Mouse (Mus musculus): ENCODE results near the gene Ric1. TPM values are rescaled to one million over a fixed set of nuclear protein-coding genes. Genes with fewer than 3 reads are reported as not detected.
"Not testable (repeated sequence)": the region's sequence is repeated elsewhere in the genome, so short reads cannot be mapped to it uniquely, and the experiment has no call there.

Gene Ric1
- total RNA-seq, 2 experiments from 2014 or later, result 4.7 to 6.1 TPM

- ATAC-seq (replicated peaks; ENCODE audit: low FRiP score, poor library complexity, severe bottlenecking), result no peak
These were observed 1.6 kb downstream of the Ric1 start for GRCm38 (mm10) chr19:29523701-29524100.

- ATAC-seq (replicated peaks; ENCODE audit: low FRiP score, poor library complexity, severe bottlenecking), result no peak
These were observed 2.5 kb downstream of the Ric1 start for GRCm38 (mm10) chr19:29524614-29525013.

GRCm38 (mm10) chr19:29525588-29525987 is 3.5 kb downstream of the Ric1 start:
- ATAC-seq (replicated peaks; ENCODE audit: low FRiP score, poor library complexity, severe bottlenecking), result not testable (repeated sequence)

- no peak for ATAC-seq (replicated peaks; ENCODE audit: low FRiP score, poor library complexity, severe bottlenecking)
These were observed 4.8 kb downstream of the Ric1 start for GRCm38 (mm10) chr19:29526837-29527236.

GRCm38 (mm10) chr19:29527299-29527698 is 5.2 kb downstream of the Ric1 start:
- ATAC-seq (replicated peaks; ENCODE audit: low FRiP score, poor library complexity, severe bottlenecking), result no peak

- no peak for ATAC-seq (replicated peaks; ENCODE audit: low FRiP score, poor library complexity, severe bottlenecking)
These were observed 6.5 kb downstream of the Ric1 start for GRCm38 (mm10) chr19:29528568-29528967.

GRCm38 (mm10) chr19:29534030-29534429 is 11.9 kb downstream of the Ric1 start:
- no peak for ATAC-seq (replicated peaks; ENCODE audit: low FRiP score, poor library complexity, severe bottlenecking)

GRCm38 (mm10) chr19:29542256-29542970 is 20.3 kb downstream of the Ric1 start:
- ATAC-seq (replicated peaks; ENCODE audit: low FRiP score, poor library complexity, severe bottlenecking), result no peak

- no peak for ATAC-seq (replicated peaks; ENCODE audit: low FRiP score, poor library complexity, severe bottlenecking)
These were observed 21.9 kb downstream of the Ric1 start for GRCm38 (mm10) chr19:29544026-29544425.

- no peak for ATAC-seq (replicated peaks; ENCODE audit: low FRiP score, poor library complexity, severe bottlenecking)
These were observed 28.5 kb downstream of the Ric1 start for GRCm38 (mm10) chr19:29550618-29551017.

- no peak for ATAC-seq (replicated peaks; ENCODE audit: low FRiP score, poor library complexity, severe bottlenecking)
These were observed 29.0 kb downstream of the Ric1 start for GRCm38 (mm10) chr19:29551128-29551527.

- not testable (repeated sequence) for ATAC-seq (replicated peaks; ENCODE audit: low FRiP score, poor library complexity, severe bottlenecking)
These were observed 29.9 kb downstream of the Ric1 start for GRCm38 (mm10) chr19:29551980-29552379.

- ATAC-seq (replicated peaks; ENCODE audit: low FRiP score, poor library complexity, severe bottlenecking), result not testable (repeated sequence)
These were observed 35.2 kb downstream of the Ric1 start for GRCm38 (mm10) chr19:29557171-29557845.

GRCm38 (mm10) chr19:29562166-29562565 is 40.1 kb downstream of the Ric1 start:
- no peak for ATAC-seq (replicated peaks; ENCODE audit: low FRiP score, poor library complexity, severe bottlenecking)

GRCm38 (mm10) chr19:29562603-29563002 is 40.5 kb downstream of the Ric1 start:
- no peak for ATAC-seq (replicated peaks; ENCODE audit: low FRiP score, poor library complexity, severe bottlenecking)

GRCm38 (mm10) chr19:29563258-29563779 is 41.2 kb downstream of the Ric1 start:
- peak; percentile 60; the same call in 1 of the 2 replicates for ATAC-seq (replicated peaks; ENCODE audit: low FRiP score, poor library complexity, severe bottlenecking)

- ATAC-seq (replicated peaks; ENCODE audit: low FRiP score, poor library complexity, severe bottlenecking), result no peak
These were observed 44.4 kb downstream of the Ric1 start for GRCm38 (mm10) chr19:29566512-29566911.

- ATAC-seq (replicated peaks; ENCODE audit: low FRiP score, poor library complexity, severe bottlenecking), result no peak
These were observed 60.4 kb downstream of the Ric1 start for GRCm38 (mm10) chr19:29582439-29582838.

- ATAC-seq (replicated peaks; ENCODE audit: low FRiP score, poor library complexity, severe bottlenecking), result no peak
These were observed 61.7 kb downstream of the Ric1 start for GRCm38 (mm10) chr19:29583734-29584133.

- ATAC-seq (replicated peaks; ENCODE audit: low FRiP score, poor library complexity, severe bottlenecking), result not testable (repeated sequence)
These were observed 71.7 kb downstream of the Ric1 start for GRCm38 (mm10) chr19:29593783-29594182.

- ATAC-seq (replicated peaks; ENCODE audit: low FRiP score, poor library complexity, severe bottlenecking), result no peak
These were observed 74.2 kb downstream of the Ric1 start for GRCm38 (mm10) chr19:29596276-29596675.
